ENCODE assay signal across 18 mouse cellular contexts in genomic region chr17:43132477-43132876, GRCm38 (mm10).
"Had no signal": no experiment of that assay in that cellular context is flagged by ENCODE, and none has a peak within 500 bp of the region (broad histone marks: within the 10 kb centered on the region; RNA-seq: fewer than 3 reads in every experiment).

No protein-coding gene starts in this region.

- H3K27ac ChIP-seq: midbrain, embryonic 10.5 days; midbrain, embryonic 13.5 days; midbrain, embryonic 15.5 days; neural tube, embryonic 13.5 days; neural tube, embryonic 15.5 days had no signal

- H3K9ac ChIP-seq: lung, embryonic 14.5 days; midbrain, embryonic 13.5 days; midbrain, embryonic 15.5 days; neural tube, embryonic 13.5 days; neural tube, embryonic 15.5 days had no signal

- H3K9me3 ChIP-seq: midbrain, embryonic 10.5 days; midbrain, embryonic 13.5 days; midbrain, embryonic 15.5 days; neural tube, embryonic 13.5 days; neural tube, embryonic 15.5 days had no signal

- ATAC-seq: midbrain, embryonic 13.5 days; midbrain, embryonic 15.5 days had no signal

- H3K36me3 ChIP-seq: midbrain, embryonic 10.5 days; midbrain, embryonic 13.5 days; midbrain, embryonic 15.5 days; neural tube, embryonic 13.5 days; neural tube, embryonic 15.5 days had no signal

- H3K4me2 ChIP-seq: lung, embryonic 14.5 days; midbrain, embryonic 13.5 days; midbrain, embryonic 15.5 days; neural tube, embryonic 13.5 days; neural tube, embryonic 15.5 days had no signal

- DNase-seq: lung, adult 18-20 months; lung, embryonic 14.5 days; lung, postnatal 10 days; lung, postnatal 4 days; retina, postnatal 1 day; right cerebral cortex, adult 18-20 months; right cerebral cortex, postnatal 25 days; right cerebral cortex, postnatal 4 days; spleen, adult 18-20 months; thymus, adult 18-20 months; thymus, postnatal 14 days; thymus, postnatal 36 days had no signal

- H3K27me3 ChIP-seq: midbrain, embryonic 13.5 days; midbrain, embryonic 15.5 days; neural tube, embryonic 13.5 days; neural tube, embryonic 15.5 days had no signal

- H3K4me3 ChIP-seq: midbrain, embryonic 10.5 days; midbrain, embryonic 13.5 days; midbrain, embryonic 15.5 days; myocyte; neural tube, embryonic 13.5 days; neural tube, embryonic 15.5 days had no signal
